Comparison of ENCODE assay signal across 29 mouse cellular contexts in the genomic region with DNA sequence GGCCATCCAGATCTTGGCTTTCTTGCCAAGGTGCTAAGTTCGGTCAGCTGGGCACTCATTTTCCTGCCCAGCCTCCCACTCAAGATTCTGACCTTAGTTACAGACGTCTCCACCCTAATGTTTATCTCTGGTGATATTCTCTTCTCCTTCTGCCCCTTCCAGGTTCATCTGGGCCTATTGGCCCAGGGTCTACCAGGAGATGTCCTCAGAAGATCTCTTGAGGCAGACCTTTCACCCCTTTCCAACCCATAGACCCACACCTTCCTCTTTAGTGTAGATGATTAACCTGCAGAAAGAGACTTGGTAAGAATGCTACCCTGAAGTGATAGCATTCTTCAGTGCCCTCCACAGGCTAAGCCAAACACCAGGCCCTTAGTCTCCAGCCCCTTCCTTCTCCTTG. TPM values are rescaled to one million over a fixed set of nuclear protein-coding genes. Genes with fewer than 3 reads are reported as not detected.
DNase-seq lines count a peak whose midpoint lies in the region; ATAC-seq and TF ChIP-seq lines count a peak whose summit lies in the region.
"Had no signal": no experiment of that assay in that cellular context is flagged by ENCODE, and none has a peak within 500 bp of the region (broad histone marks: within the 10 kb centered on the region; RNA-seq: fewer than 3 reads in every experiment).

No protein-coding gene starts in this region.

- H3K4me1 ChIP-seq in hindbrain, postnatal 0 days (ENCODE audit: insufficient read depth, low read length), result peaks cover 13% of the 10 kb centered on the region
- peaks cover 29% of the 10 kb centered on the region for H3K4me1 ChIP-seq in hindbrain, embryonic 16.5 days (ENCODE audit: control insufficient read depth, insufficient read depth, low read depth, low read length)
- H3K4me1 ChIP-seq in lung, postnatal 0 days (ENCODE audit: insufficient read depth, low read depth, low read length), result peaks cover 14% of the 10 kb centered on the region
- peaks cover 11% of the 10 kb centered on the region for H3K4me1 ChIP-seq in kidney, postnatal 0 days (replicated peaks; ENCODE audit: insufficient read depth, low read length)
- peaks cover 21% of the 10 kb centered on the region for H3K4me1 ChIP-seq in cerebellum, adult 2 months (ENCODE audit: control insufficient read depth, insufficient read depth, low read length)

- no peak overlapping the region for H3K27ac ChIP-seq in hindbrain, postnatal 0 days
- no peak overlapping the region for H3K27ac ChIP-seq in hindbrain, embryonic 16.5 days (ENCODE audit: low read depth, low read length)
- no peak overlapping the region for H3K27ac ChIP-seq in lung, postnatal 0 days (ENCODE audit: low read length)
- H3K27ac ChIP-seq in kidney, postnatal 0 days, result peak overlapping the region; percentile 34; the same call in 1 of the 2 replicates
- H3K27ac ChIP-seq in cerebellum, adult 2 months (ENCODE audit: insufficient read depth, low read length), result no peak overlapping the region
- H3K27ac ChIP-seq: embryonic facial prominence, embryonic 15.5 days; heart, adult 2 months; heart, embryonic 13.5 days; hindbrain, embryonic 14.5 days; left cerebral cortex, adult 2 months; liver, embryonic 13.5 days; macrophage had no signal

- no peaks in the 10 kb centered on the region for H3K36me3 ChIP-seq in hindbrain, postnatal 0 days (ENCODE audit: insufficient read depth, low read length)
- H3K36me3 ChIP-seq in hindbrain, embryonic 16.5 days (ENCODE audit: control insufficient read depth, insufficient read depth, low read length), result no peaks in the 10 kb centered on the region
- no peaks in the 10 kb centered on the region for H3K36me3 ChIP-seq in lung, postnatal 0 days (ENCODE audit: insufficient read depth, low read length)
- no peaks in the 10 kb centered on the region for H3K36me3 ChIP-seq in kidney, postnatal 0 days (ENCODE audit: insufficient read depth, low read length)
- H3K36me3 ChIP-seq: embryonic facial prominence, embryonic 15.5 days; heart, embryonic 13.5 days; liver, embryonic 13.5 days had no signal

- WGBS in hindbrain, postnatal 0 days, result 81% methylated on average over 2 of the region's 2 CpGs
- WGBS in hindbrain, embryonic 16.5 days, result 79% methylated on average over 2 of the region's 2 CpGs
- 52% methylated on average over 2 of the region's 2 CpGs for WGBS in lung, postnatal 0 days
- WGBS in kidney, postnatal 0 days, result 82% methylated on average over 2 of the region's 2 CpGs
- WGBS in cerebellum, adult 2 months, result 70% methylated on average over 2 of the region's 2 CpGs

- TF ChIP-seq CTCF in hindbrain, postnatal 0 days (IDR thresholded peaks at IDR 0.05; ENCODE audit: low read depth), result no peak
- TF ChIP-seq CTCF in lung, postnatal 0 days (IDR thresholded peaks at IDR 0.05), result no peak
- no peak for TF ChIP-seq CTCF in kidney, postnatal 0 days (IDR thresholded peaks at IDR 0.05; ENCODE audit: low read depth)
- no peak for TF ChIP-seq CTCF in cerebellum, adult 2 months (IDR thresholded peaks at IDR 0.05; ENCODE audit: borderline replicate concordance, insufficient read depth, low read depth, low read length)

- H3K4me2 ChIP-seq in hindbrain, postnatal 0 days (ENCODE audit: low read depth, low read length), result peak overlapping the region; percentile 67; the same call in 1 of the 2 replicates
- H3K4me2 ChIP-seq in hindbrain, embryonic 16.5 days (ENCODE audit: low read length), result no peak overlapping the region
- no peak overlapping the region for H3K4me2 ChIP-seq in lung, postnatal 0 days (replicated peaks; ENCODE audit: low read depth, low read length)
- H3K4me2 ChIP-seq in kidney, postnatal 0 days (ENCODE audit: low read length), result no peak overlapping the region
- H3K4me2 ChIP-seq: embryonic facial prominence, embryonic 15.5 days; heart, embryonic 13.5 days; liver, embryonic 13.5 days; lung, embryonic 14.5 days had no signal

- H3K9ac ChIP-seq in hindbrain, postnatal 0 days (replicated peaks; ENCODE audit: low read length), result no peak overlapping the region
- H3K9ac ChIP-seq in hindbrain, embryonic 16.5 days (ENCODE audit: low read depth, low read length), result no peak overlapping the region
- no peak overlapping the region for H3K9ac ChIP-seq in lung, postnatal 0 days (replicated peaks; ENCODE audit: low read depth)
- no peak overlapping the region for H3K9ac ChIP-seq in kidney, postnatal 0 days (ENCODE audit: low read depth, low read length)
- H3K9ac ChIP-seq: embryonic facial prominence, embryonic 15.5 days; heart, embryonic 13.5 days; hindbrain, embryonic 14.5 days; liver, embryonic 13.5 days; lung, embryonic 14.5 days had no signal

- DNase-seq in hindbrain, postnatal 0 days (ENCODE audit: low spot score), result no peak
- DNase-seq in lung, postnatal 0 days (ENCODE audit: low spot score), result peak; percentile 58
- DNase-seq in lung, postnatal 14 days, result no peak
- DNase-seq in kidney, postnatal 0 days (ENCODE audit: low spot score), result no peak
- peak; percentile 34 to 64 for DNase-seq in kidney, postnatal 25 days
- DNase-seq in cerebellum, adult 2 months, result no peak
- DNase-seq in adrenal gland, adult (ENCODE audit: inconsistent age in 2 of 2, low spot score in 1 of 2), result no peak
- DNase-seq: adrenal gland, postnatal 10 days; gastrocnemius, postnatal 10 days; heart, postnatal 14 days; layer of hippocampus, adult 9-11 months; liver, embryonic 13.5 days; lung, embryonic 14.5 days; right cerebral cortex, postnatal 14 days; spleen, adult 18-20 months had no signal

- ATAC-seq in hindbrain, postnatal 0 days, result no peak
- ATAC-seq in hindbrain, embryonic 16.5 days, result no peak
- no peak for ATAC-seq in lung, postnatal 0 days
- ATAC-seq in kidney, postnatal 0 days (replicated peaks; ENCODE audit: low FRiP score, low read depth), result no peak
- ATAC-seq: activated CD4-positive, CD25-positive, alpha-beta regulatory T cell, adult 4 months; forebrain, embryonic 14.5 days had no signal

- no peak overlapping the region for H3K4me3 ChIP-seq in hindbrain, postnatal 0 days (ENCODE audit: low read length)
- no peak overlapping the region for H3K4me3 ChIP-seq in hindbrain, embryonic 16.5 days (ENCODE audit: low read length)
- no peak overlapping the region for H3K4me3 ChIP-seq in lung, postnatal 0 days (ENCODE audit: low read depth, low read length)
- H3K4me3 ChIP-seq in kidney, postnatal 0 days (replicated peaks; ENCODE audit: low read depth, low read length), result no peak overlapping the region
- no peak overlapping the region for H3K4me3 ChIP-seq in cerebellum, adult 2 months (replicated peaks; ENCODE audit: insufficient read depth, low read depth, low read length)
- H3K4me3 ChIP-seq: embryonic facial prominence, embryonic 15.5 days; heart, adult 2 months; heart, embryonic 13.5 days; left cerebral cortex, adult 2 months; liver, embryonic 13.5 days had no signal

- H3K27me3 ChIP-seq in hindbrain, postnatal 0 days (ENCODE audit: insufficient read depth, low read length), result no peaks in the 10 kb centered on the region
- H3K27me3 ChIP-seq in hindbrain, embryonic 16.5 days (replicated peaks; ENCODE audit: control insufficient read depth, insufficient read depth, low read length), result peaks cover 11% of the 10 kb centered on the region
- 0 out of 2 replicates have a peak, but pooled peaks cover 4% of the 10 kb centered on the region for H3K27me3 ChIP-seq in lung, postnatal 0 days (replicated peaks; ENCODE audit: insufficient read depth, low read length)
- H3K27me3 ChIP-seq in kidney, postnatal 0 days (ENCODE audit: insufficient read depth, low read length), result no peaks in the 10 kb centered on the region; the same call in 1 of the 2 replicates
- no peaks in the 10 kb centered on the region for H3K27me3 ChIP-seq in cerebellum, adult 2 months (ENCODE audit: control insufficient read depth, insufficient read depth, low read length)

- TF ChIP-seq EP300 in lung, postnatal 0 days (IDR thresholded peaks at IDR 0.05), result no peak

- no peak for TF ChIP-seq POLR2A in cerebellum, adult 2 months (IDR thresholded peaks at IDR 0.05; ENCODE audit: borderline replicate concordance, insufficient read depth, low read length)

- no peaks in the 10 kb centered on the region for H3K9me3 ChIP-seq in hindbrain, postnatal 0 days (ENCODE audit: low read length)
- H3K9me3 ChIP-seq in hindbrain, embryonic 16.5 days (ENCODE audit: control insufficient read depth, low read length), result no peaks in the 10 kb centered on the region
- H3K9me3 ChIP-seq in lung, postnatal 0 days (ENCODE audit: low read length), result no peaks in the 10 kb centered on the region
- H3K9me3 ChIP-seq in kidney, postnatal 0 days (replicated peaks; ENCODE audit: low read length), result no peaks in the 10 kb centered on the region
- H3K9me3 ChIP-seq: embryonic facial prominence, embryonic 15.5 days; heart, embryonic 13.5 days; liver, embryonic 13.5 days had no signal

RNA-seq across cellular contexts. Expression of a gene that starts 2.8 kb away (rescaled TPM):
- 43.3 and 55.5 TPM in 2 replicates for total RNA-seq in hindbrain, postnatal 0 days (2014; rRNA removed)
- polyA plus RNA-seq in hindbrain, postnatal 0 days (2015; fragmentation: Nextera tagmentation; extraction: Ambion mirVana), result 27.8 and 29.4 TPM in 2 replicates
- polyA plus RNA-seq in hindbrain, embryonic 16.5 days (2015; fragmentation: Nextera tagmentation; extraction: Ambion mirVana), result 38.0 and 39.0 TPM in 2 replicates
- 6.5 and 7.0 TPM in 2 replicates for polyA plus RNA-seq in lung, postnatal 0 days (2015; fragmentation: Nextera tagmentation; extraction: Ambion mirVana)
- 14.8 and 16.4 TPM in 2 replicates for polyA plus RNA-seq in kidney, postnatal 0 days (2015; fragmentation: Nextera tagmentation; extraction: Ambion mirVana)
- polyA plus RNA-seq in cerebellum, adult 2 months (2012; rRNA removed), result 33.8 and 35.4 TPM in 2 replicates

RNA-seq across cellular contexts. Expression of a gene that starts 10.8 kb away (rescaled TPM):
- 65.7 and 83.4 TPM in 2 replicates for total RNA-seq in hindbrain, postnatal 0 days (2014; rRNA removed)
- 68.8 and 72.2 TPM in 2 replicates for polyA plus RNA-seq in hindbrain, postnatal 0 days (2015; fragmentation: Nextera tagmentation; extraction: Ambion mirVana)
- 93.9 and 100 TPM in 2 replicates for polyA plus RNA-seq in hindbrain, embryonic 16.5 days (2015; fragmentation: Nextera tagmentation; extraction: Ambion mirVana)
- polyA plus RNA-seq in lung, postnatal 0 days (2015; fragmentation: Nextera tagmentation; extraction: Ambion mirVana), result 26.1 and 28.5 TPM in 2 replicates
- 92.1 and 92.2 TPM in 2 replicates for polyA plus RNA-seq in kidney, postnatal 0 days (2015; fragmentation: Nextera tagmentation; extraction: Ambion mirVana)
- polyA plus RNA-seq in cerebellum, adult 2 months (2012; rRNA removed), result 114 and 123 TPM in 2 replicates

RNA-seq across cellular contexts. Expression of a gene that starts 14.0 kb away (rescaled TPM):
- total RNA-seq in hindbrain, postnatal 0 days (2014; rRNA removed), result 0.86 and 2.3 TPM in 2 replicates
- 1.0 and 1.2 TPM in 2 replicates for polyA plus RNA-seq in hindbrain, postnatal 0 days (2015; fragmentation: Nextera tagmentation; extraction: Ambion mirVana)
- polyA plus RNA-seq in hindbrain, embryonic 16.5 days (2015; fragmentation: Nextera tagmentation; extraction: Ambion mirVana), result 0.89 and 1.3 TPM in 2 replicates
- polyA plus RNA-seq in lung, postnatal 0 days (2015; fragmentation: Nextera tagmentation; extraction: Ambion mirVana), result 0.13 and 0.31 TPM in 2 replicates
- polyA plus RNA-seq in kidney, postnatal 0 days (2015; fragmentation: Nextera tagmentation; extraction: Ambion mirVana), result 0.16 and 0.22 TPM in 2 replicates
- polyA plus RNA-seq in cerebellum, adult 2 months (2012; rRNA removed), result 61.7 and 81.7 TPM in 2 replicates
- total RNA-seq: common myeloid progenitor, adult 5-6 weeks had no signal
- polyA plus RNA-seq: macrophage had no signal

RNA-seq across cellular contexts. Expression of a gene that starts 18.5 kb away (rescaled TPM):
- not detected in 2 replicates for total RNA-seq in hindbrain, postnatal 0 days (2014; rRNA removed)
- polyA plus RNA-seq in hindbrain, postnatal 0 days (2015; fragmentation: Nextera tagmentation; extraction: Ambion mirVana), result not detected in 2 replicates
- polyA plus RNA-seq in hindbrain, embryonic 16.5 days (2015; fragmentation: Nextera tagmentation; extraction: Ambion mirVana), result not detected in 2 replicates
- 6.0 and 6.6 TPM in 2 replicates for polyA plus RNA-seq in lung, postnatal 0 days (2015; fragmentation: Nextera tagmentation; extraction: Ambion mirVana)
- 0.28 and 0.29 TPM in 2 replicates for polyA plus RNA-seq in kidney, postnatal 0 days (2015; fragmentation: Nextera tagmentation; extraction: Ambion mirVana)
- polyA plus RNA-seq in cerebellum, adult 2 months (2012; rRNA removed), result 0.13 and 0.16 TPM in 2 replicates
- total RNA-seq: adrenal gland, postnatal 10 days; common myeloid progenitor, adult 5-6 weeks; gastrocnemius, postnatal 10 days; heart, adult 2 months; heart, postnatal 14 days; left cerebral cortex, postnatal 36 days; midbrain, postnatal 0 days had no signal
- polyA plus RNA-seq: activated CD4-positive, CD25-positive, alpha-beta regulatory T cell, adult 4 months; forebrain, embryonic 14.5 days; frontal cortex, adult 2 months; heart, embryonic 13.5 days; hindbrain, embryonic 14.5 days; limb, embryonic 14.5 days; liver, embryonic 13.5 days; lung, embryonic 14.5 days; macrophage; midbrain, postnatal 0 days had no signal

RNA-seq across cellular contexts. Expression of a gene that starts 31.0 kb away (rescaled TPM):
- 75.4 and 87.5 TPM in 2 replicates for total RNA-seq in hindbrain, postnatal 0 days (2014; rRNA removed)
- polyA plus RNA-seq in hindbrain, postnatal 0 days (2015; fragmentation: Nextera tagmentation; extraction: Ambion mirVana), result 303 and 310 TPM in 2 replicates
- 251 and 267 TPM in 2 replicates for polyA plus RNA-seq in hindbrain, embryonic 16.5 days (2015; fragmentation: Nextera tagmentation; extraction: Ambion mirVana)
- polyA plus RNA-seq in lung, postnatal 0 days (2015; fragmentation: Nextera tagmentation; extraction: Ambion mirVana), result 164 and 186 TPM in 2 replicates
- 283 and 294 TPM in 2 replicates for polyA plus RNA-seq in kidney, postnatal 0 days (2015; fragmentation: Nextera tagmentation; extraction: Ambion mirVana)
- 109 TPM in 2 replicates for polyA plus RNA-seq in cerebellum, adult 2 months (2012; rRNA removed)

Comparison
In these comparisons a context has a peak if more than half of its experiments do, and no peak if none do; other contexts are left out.
1. DNase-seq: peak in lung, postnatal 0 days (single experiment) and kidney, postnatal 25 days (2 of 2); none in hindbrain, postnatal 0 days (single experiment), lung, postnatal 14 days (single experiment), kidney, postnatal 0 days (single experiment), cerebellum, adult 2 months (0 of 2) and adrenal gland, adult (0 of 2).
2. RNA of a gene that starts 14.0 kb away (polyA plus RNA-seq): 61.7 to 81.7 TPM in cerebellum, adult 2 months; 0.89 to 1.3 TPM in hindbrain, embryonic 16.5 days, 1.0 to 1.2 TPM in hindbrain, postnatal 0 days, 0.16 to 0.22 TPM in kidney, postnatal 0 days and 0.13 to 0.31 TPM in lung, postnatal 0 days; every median in the first group is over 10 times any median in the second.